Mouse (Mus musculus): ENCODE measurements at regions not wholly inside any gene's neighbourhood (a gene's known extent, or its start where the extent isn't known, plus 50 kb on each side); places are given as distances from the start of the nearest gene placed in this dataset.
A peak's percentile ranks its signal among the peaks of the same experiment; 100 is the strongest.

- Histone ChIP-seq H3K27me3 (ENCODE audit: insufficient read depth, low read length) (no peaks in the 10 kb centered on the region), H3K4me3 (ENCODE audit: low read depth, low read length) (no peak overlapping the region), H3K4me1 (ENCODE audit: insufficient read depth) (no peaks in the 10 kb centered on the region), H3K9me3 (ENCODE audit: low read depth, low read length) (peaks cover 15% of the 10 kb centered on the region), H3K36me3 (ENCODE audit: insufficient read depth) (no peaks in the 10 kb centered on the region), H3K4me2 (no peak overlapping the region), H3K9ac (no peak overlapping the region), H3K27ac (ENCODE audit: low read depth) (no peak overlapping the region)
- 79% methylated on average over 2 of the region's 2 CpGs for WGBS
- peak; percentile 44 for TF ChIP-seq CTCF (IDR thresholded peaks at IDR 0.05; ENCODE audit: low read depth)
- DNase-seq, result no peak
- no peak for ATAC-seq (ENCODE audit: insufficient read depth)
Measured at GRCm38 (mm10) chr19:56140540-56140939, 146.4 kb upstream of the Habp2 start.

DNA sequence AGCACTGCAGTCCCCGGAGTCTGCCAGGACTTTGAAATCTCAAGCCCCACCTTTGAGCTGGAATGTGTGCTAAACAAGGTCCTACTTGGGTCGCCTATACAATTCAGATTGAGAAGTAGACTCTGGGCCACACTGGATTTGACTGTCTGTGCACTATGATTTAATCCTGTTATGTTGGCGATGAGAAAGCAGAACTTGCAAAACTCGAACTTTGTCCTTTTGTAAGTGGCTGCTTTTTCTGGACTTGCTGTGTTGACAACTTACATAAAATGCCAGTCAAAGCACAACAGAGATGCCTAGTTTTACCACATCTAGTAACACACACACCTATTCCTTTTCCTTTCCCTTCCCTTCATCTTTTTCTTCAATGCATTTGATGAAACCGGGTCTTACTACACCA lies 142.7 kb upstream of the Habp2 start:
- Histone ChIP-seq H3K4me1 (ENCODE audit: insufficient read depth) (no peaks in the 10 kb centered on the region), H3K9ac (no peak overlapping the region), H3K4me2 (no peak overlapping the region), H3K27ac (ENCODE audit: low read depth) (no peak overlapping the region), H3K4me3 (ENCODE audit: low read depth, low read length) (no peak overlapping the region), H3K9me3 (ENCODE audit: low read depth, low read length) (peaks cover 15% of the 10 kb centered on the region), H3K36me3 (ENCODE audit: insufficient read depth) (no peaks in the 10 kb centered on the region), H3K27me3 (ENCODE audit: insufficient read depth, low read length) (no peaks in the 10 kb centered on the region)
- no peak for DNase-seq
- no peak for ATAC-seq (ENCODE audit: insufficient read depth)
- TF ChIP-seq CTCF (IDR thresholded peaks at IDR 0.05; ENCODE audit: low read depth), result no peak
- 78% methylated on average over 5 of the region's 5 CpGs for WGBS

GRCm38 (mm10) chr19:56157120-56157519 lies 129.8 kb upstream of the Habp2 start:
- ATAC-seq (ENCODE audit: insufficient read depth) (no peak), DNase-seq (no peak)
- H3K36me3 ChIP-seq (ENCODE audit: insufficient read depth), result no peaks in the 10 kb centered on the region
- no peaks in the 10 kb centered on the region for H3K9me3 ChIP-seq (ENCODE audit: low read depth, low read length)
- WGBS, result 67% methylated on average over 6 of the region's 6 CpGs
- no peak for TF ChIP-seq CTCF (IDR thresholded peaks at IDR 0.05; ENCODE audit: low read depth)
- no peak overlapping the region for H3K27ac ChIP-seq (ENCODE audit: low read depth)
- H3K4me3 ChIP-seq (ENCODE audit: low read depth, low read length), result no peak overlapping the region
- no peak overlapping the region for H3K9ac ChIP-seq
- H3K4me2 ChIP-seq, result no peak overlapping the region
- H3K4me1 ChIP-seq (ENCODE audit: insufficient read depth), result no peaks in the 10 kb centered on the region
- no peaks in the 10 kb centered on the region for H3K27me3 ChIP-seq (ENCODE audit: insufficient read depth, low read length)

DNA sequence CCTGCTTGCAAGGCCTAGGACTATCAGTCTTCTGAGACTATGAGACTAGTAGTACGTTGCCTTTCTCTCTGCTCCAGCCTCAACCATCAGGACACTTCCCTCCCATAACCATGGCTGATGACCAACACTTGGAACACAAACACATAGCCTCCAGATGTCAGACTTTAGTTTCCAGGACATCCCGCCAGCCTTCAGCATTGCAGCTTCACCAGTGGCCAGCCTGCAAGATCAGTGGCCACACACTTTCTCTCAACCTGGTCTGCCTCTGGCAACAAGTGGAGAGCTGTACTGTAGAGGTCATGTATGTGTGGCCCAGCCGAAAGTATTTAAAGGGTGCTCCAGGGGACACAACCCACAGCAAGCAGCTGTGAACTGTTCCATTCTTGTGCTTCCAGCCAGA lies 124.8 kb upstream of the Habp2 start:
- ATAC-seq (ENCODE audit: insufficient read depth) (no peak), DNase-seq (peak; percentile 11)
- no peak overlapping the region for H3K4me3 ChIP-seq (ENCODE audit: low read depth, low read length)
- no peaks in the 10 kb centered on the region for H3K9me3 ChIP-seq (ENCODE audit: low read depth, low read length)
- no peak overlapping the region for H3K9ac ChIP-seq
- H3K4me2 ChIP-seq, result no peak overlapping the region
- no peak for TF ChIP-seq CTCF (IDR thresholded peaks at IDR 0.05; ENCODE audit: low read depth)
- no peak overlapping the region for H3K27ac ChIP-seq (ENCODE audit: low read depth)
- WGBS, result 89% methylated on average over 3 of the region's 3 CpGs
- no peaks in the 10 kb centered on the region for H3K36me3 ChIP-seq (ENCODE audit: insufficient read depth)
- H3K27me3 ChIP-seq (ENCODE audit: insufficient read depth, low read length), result no peaks in the 10 kb centered on the region
- no peaks in the 10 kb centered on the region for H3K4me1 ChIP-seq (ENCODE audit: insufficient read depth)

DNA sequence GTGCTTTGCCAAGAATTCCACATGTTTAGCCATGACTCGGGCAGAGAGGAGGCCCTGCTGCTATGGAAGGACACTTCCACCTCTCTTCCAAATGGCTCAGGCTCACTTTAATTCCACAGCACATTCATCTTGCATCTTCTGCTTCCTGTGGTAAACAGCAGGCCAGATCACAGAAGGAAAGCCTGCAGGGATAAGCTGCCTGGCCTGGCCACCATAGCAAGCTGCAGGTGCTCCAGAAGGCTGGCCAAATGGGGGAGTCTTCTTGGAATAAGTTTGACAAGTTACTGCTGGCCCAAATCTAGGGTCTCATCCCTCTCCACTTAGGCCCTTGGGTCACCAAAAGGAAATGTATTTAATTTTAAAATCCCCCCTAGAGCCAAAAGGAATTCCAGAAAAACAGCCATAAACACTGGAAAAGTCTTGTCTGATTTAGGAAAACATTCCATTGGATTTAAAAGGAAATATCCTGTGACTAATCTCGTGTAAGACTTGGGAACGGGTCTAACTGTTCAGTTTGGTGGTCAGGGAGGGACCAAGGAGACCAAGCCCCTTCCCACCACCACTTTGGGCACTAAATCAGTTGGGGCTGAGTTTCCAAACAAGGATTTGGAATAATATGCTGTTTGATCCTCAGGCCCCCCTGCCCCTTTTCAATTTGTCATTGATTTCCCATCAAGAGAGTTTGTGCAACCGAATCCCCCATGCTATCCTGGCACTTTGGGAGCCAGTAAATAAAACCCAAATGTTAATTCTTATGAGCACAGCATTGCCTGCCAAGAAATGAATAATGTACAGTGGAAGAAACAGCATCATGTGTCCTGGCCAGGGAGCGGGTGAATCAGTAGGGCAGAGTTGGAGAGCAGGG lies 117.6 kb upstream of the Habp2 start:
- Histone ChIP-seq H3K9me3 (ENCODE audit: low read depth, low read length) (peaks cover 3% of the 10 kb centered on the region; the same call in 1 of the 2 replicates), H3K36me3 (ENCODE audit: insufficient read depth) (no peaks in the 10 kb centered on the region), H3K27me3 (ENCODE audit: insufficient read depth, low read length) (no peaks in the 10 kb centered on the region), H3K4me3 (ENCODE audit: low read depth, low read length) (no peak overlapping the region), H3K27ac (ENCODE audit: low read depth) (no peak overlapping the region), H3K9ac (no peak overlapping the region), H3K4me1 (ENCODE audit: insufficient read depth) (0 out of 2 replicates have a peak, but pooled peaks cover 3% of the 10 kb centered on the region), H3K4me2 (no peak overlapping the region)
- 69% methylated on average over 5 of the region's 5 CpGs for WGBS
- DNase-seq, result no peak
- ATAC-seq (ENCODE audit: insufficient read depth), result no peak
- TF ChIP-seq CTCF (IDR thresholded peaks at IDR 0.05; ENCODE audit: low read depth), result no peak

DNA sequence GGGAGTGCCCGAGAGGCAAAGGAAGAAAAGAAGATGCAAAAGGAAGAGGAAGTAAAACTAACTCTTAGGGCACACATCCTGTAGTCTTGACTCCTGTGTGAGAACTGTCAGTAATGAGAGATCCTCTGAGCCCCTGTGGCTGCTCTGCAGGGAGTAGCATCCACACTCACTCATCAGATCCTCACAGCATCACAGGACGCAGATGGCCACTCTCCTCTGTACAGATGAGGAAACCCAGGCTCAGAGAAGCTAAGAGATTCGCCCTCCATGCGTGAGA lies 117.0 kb upstream of the Habp2 start:
- DNase-seq (no peak), ATAC-seq (ENCODE audit: insufficient read depth) (no peak)
- H3K9ac ChIP-seq, result no peak overlapping the region
- no peaks in the 10 kb centered on the region for H3K36me3 ChIP-seq (ENCODE audit: insufficient read depth)
- H3K27me3 ChIP-seq (ENCODE audit: insufficient read depth, low read length), result no peaks in the 10 kb centered on the region
- WGBS, result 76% methylated on average over 4 of the region's 4 CpGs
- H3K4me1 ChIP-seq (ENCODE audit: insufficient read depth), result 0 out of 2 replicates have a peak, but pooled peaks cover 3% of the 10 kb centered on the region
- H3K4me3 ChIP-seq (ENCODE audit: low read depth, low read length), result no peak overlapping the region
- no peak overlapping the region for H3K4me2 ChIP-seq
- TF ChIP-seq CTCF (IDR thresholded peaks at IDR 0.05; ENCODE audit: low read depth), result no peak
- peaks cover 3% of the 10 kb centered on the region; the same call in 1 of the 2 replicates for H3K9me3 ChIP-seq (ENCODE audit: low read depth, low read length)
- H3K27ac ChIP-seq (ENCODE audit: low read depth), result no peak overlapping the region

DNA sequence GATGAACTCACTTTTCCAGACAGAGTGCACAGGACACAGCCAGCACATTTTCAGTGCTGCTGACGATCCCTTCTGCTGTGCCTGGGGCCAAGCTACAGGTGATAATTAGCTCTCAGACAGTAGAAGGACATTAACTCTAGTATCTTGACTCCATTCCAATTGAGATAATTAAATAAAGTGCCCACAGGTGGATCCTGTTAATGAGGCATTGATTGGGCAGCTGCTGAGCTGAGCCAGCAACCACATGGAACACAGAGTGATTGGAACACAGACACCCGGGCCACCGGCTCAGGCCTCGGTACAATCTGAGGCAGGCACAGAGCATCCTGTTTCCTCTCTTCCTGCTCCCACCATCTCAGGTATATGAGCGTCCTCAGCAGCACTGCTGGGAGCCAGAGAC lies 114.5 kb upstream of the Habp2 start:
- WGBS, result 43% methylated on average over 5 of the region's 5 CpGs

More for the DNA sequence above, 114.5 kb upstream of the Habp2 start:
- DNase-seq, result no peak
- Histone ChIP-seq H3K4me2 (no peak overlapping the region), H3K9ac (no peak overlapping the region), H3K9me3 (ENCODE audit: low read depth, low read length) (peaks cover 3% of the 10 kb centered on the region; the same call in 1 of the 2 replicates), H3K27ac (ENCODE audit: low read depth) (no peak overlapping the region), H3K36me3 (ENCODE audit: insufficient read depth) (no peaks in the 10 kb centered on the region), H3K4me3 (ENCODE audit: low read depth, low read length) (no peak overlapping the region), H3K4me1 (ENCODE audit: insufficient read depth) (0 out of 2 replicates have a peak, but pooled peaks cover 3% of the 10 kb centered on the region), H3K27me3 (ENCODE audit: insufficient read depth, low read length) (no peaks in the 10 kb centered on the region)
- no peak for ATAC-seq (ENCODE audit: insufficient read depth)
- no peak for TF ChIP-seq CTCF (IDR thresholded peaks at IDR 0.05; ENCODE audit: low read depth)

All from lung, embryonic 14.5 days (tissue).